Mouse (Mus musculus): ENCODE results near the gene Inf2.

Gene Inf2

DNA sequence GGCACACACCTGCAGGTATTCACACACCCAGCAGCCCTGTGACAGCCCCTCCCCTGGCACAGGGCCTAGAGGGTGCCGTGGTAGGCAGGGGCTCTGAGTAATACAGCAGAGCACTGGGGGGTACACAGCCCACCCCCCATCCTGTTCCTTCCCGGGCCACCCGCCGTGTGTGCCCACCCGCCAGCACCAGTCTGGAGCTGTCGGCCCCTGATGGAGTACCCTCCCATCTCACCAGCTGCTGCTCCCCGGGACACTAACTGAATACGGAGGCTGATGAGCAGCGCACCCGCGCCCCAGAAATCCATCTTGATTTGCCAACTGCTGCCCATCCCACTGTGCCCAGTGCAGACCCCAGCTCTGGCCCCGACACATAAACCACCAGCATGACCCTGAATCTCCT, 75.1 kb downstream of the Inf2 start:
- DNase-seq = no peak

DNA sequence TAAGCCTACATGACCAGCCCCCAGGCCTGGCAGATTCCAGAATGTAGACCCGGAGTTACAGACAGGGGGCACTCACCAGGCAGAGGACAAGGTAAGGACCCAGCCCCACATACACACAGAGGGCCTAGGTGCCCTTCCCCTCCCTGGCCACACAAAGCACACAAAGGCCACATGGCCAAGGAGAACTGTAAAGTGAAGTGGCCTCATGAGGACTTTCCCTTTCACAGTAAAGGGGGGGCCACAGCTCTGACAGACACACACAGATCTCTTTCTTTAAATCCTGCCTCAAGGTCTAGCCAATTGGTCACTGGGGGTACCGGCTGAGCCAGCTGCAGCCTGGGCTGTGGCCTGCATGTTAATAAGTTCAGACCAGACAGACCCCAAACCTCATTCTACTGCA, 75.5 kb downstream of the Inf2 start:
- no peak for DNase-seq

DNA sequence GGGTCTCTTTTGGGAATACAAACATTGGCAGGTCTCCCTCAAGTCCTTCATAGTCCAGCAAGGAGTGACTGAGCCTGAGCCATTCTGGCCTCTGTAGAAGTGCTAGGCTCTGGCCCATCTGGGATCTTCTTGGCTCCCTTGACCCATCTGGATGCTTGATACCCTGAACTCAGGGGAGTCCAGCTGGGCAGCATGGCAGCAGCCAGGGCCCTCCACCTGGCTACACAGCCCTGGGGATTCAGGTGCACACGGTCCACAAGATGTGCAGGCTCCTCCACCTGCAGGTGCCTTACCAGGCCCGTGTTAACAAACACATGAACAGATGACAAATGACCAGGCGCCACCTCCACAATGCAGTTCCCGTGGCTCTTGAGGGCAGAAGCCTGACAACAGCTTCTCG, 76.1 kb downstream of the Inf2 start:
- no peak for DNase-seq

Measured in kidney, adult 9 months (tissue).